In the genomic region with DNA sequence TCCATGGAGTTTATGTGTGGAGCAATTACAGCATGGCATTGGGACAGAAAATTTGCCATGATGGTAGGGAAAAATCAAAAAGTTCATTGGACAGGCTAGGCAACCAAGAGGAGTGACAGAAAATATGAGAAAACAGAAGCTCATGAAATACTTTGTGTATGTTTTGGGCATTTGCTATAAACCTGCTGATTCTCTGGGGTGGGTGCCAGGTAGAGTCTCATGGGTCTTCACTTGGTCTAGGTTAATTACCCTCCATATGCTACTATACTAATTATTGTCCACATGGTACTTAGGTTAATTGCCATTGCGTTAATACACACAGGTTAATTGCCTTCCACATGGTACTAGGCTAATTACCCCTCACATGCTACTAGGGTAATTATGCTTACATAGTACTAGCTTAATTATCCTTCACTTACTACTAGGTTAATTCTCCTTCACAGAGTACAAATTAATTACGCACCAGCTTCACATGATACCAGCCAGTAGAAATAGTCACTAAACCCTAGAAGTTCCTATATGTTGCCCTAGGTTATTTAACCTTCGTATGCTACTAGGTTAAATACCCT, we compare ENCODE assay signal across 29 mouse cellular contexts.
DNase-seq lines count a peak whose midpoint lies in the region; ATAC-seq and TF ChIP-seq lines count a peak whose summit lies in the region.
"Had no signal": no experiment of that assay in that cellular context is flagged by ENCODE, and none has a peak within 500 bp of the region (broad histone marks: within the 10 kb centered on the region; RNA-seq: fewer than 3 reads in every experiment).

No protein-coding gene starts in this region.

- TF ChIP-seq POLR2A in brain, embryonic 14.5 days (IDR thresholded peaks at IDR 0.05; ENCODE audit: borderline replicate concordance, extremely low read depth, insufficient read depth, insufficient read length, poor library complexity, severe bottlenecking), result no peak

- DNase-seq in cerebellum, postnatal 10 days, result peak; percentile 61 to 73
- no peak for DNase-seq in cerebellum, postnatal 25 days
- peak; percentile 2 for DNase-seq in hindbrain, postnatal 0 days (ENCODE audit: low spot score)
- DNase-seq in hindbrain, embryonic 10.5 days (ENCODE audit: low spot score), result no peak
- peak; percentile 27 for DNase-seq in brain, embryonic 14.5 days (ENCODE audit: low read depth)
- DNase-seq: adrenal gland, adult 2 months; adrenal gland, postnatal 36 days; cerebellum, adult 2 months; gastrocnemius, adult 2 months; gastrocnemius, postnatal 36 days; heart, adult 18-20 months; heart, postnatal 4 days; kidney, adult 18-20 months; kidney, postnatal 25 days; right cerebral cortex, postnatal 25 days; spleen, adult 18-20 months; thymus, postnatal 14 days had no signal

- no peaks in the 10 kb centered on the region for H3K27me3 ChIP-seq in forebrain, embryonic 13.5 days
- no peaks in the 10 kb centered on the region for H3K27me3 ChIP-seq in forebrain, embryonic 16.5 days (replicated peaks; ENCODE audit: control insufficient read depth, insufficient read depth, low read length)
- no peaks in the 10 kb centered on the region for H3K27me3 ChIP-seq in hindbrain, postnatal 0 days (ENCODE audit: insufficient read depth, low read length)
- H3K27me3 ChIP-seq in hindbrain, embryonic 10.5 days (ENCODE audit: insufficient read depth, poor library complexity, severe bottlenecking), result no peaks in the 10 kb centered on the region
- H3K27me3 ChIP-seq: CH12.LX; heart, embryonic 12.5 days; kidney, embryonic 15.5 days; limb, embryonic 13.5 days; lung, embryonic 15.5 days had no signal

- no peaks in the 10 kb centered on the region for H3K36me3 ChIP-seq in forebrain, embryonic 13.5 days (ENCODE audit: poor library complexity, severe bottlenecking)
- H3K36me3 ChIP-seq in forebrain, embryonic 16.5 days (ENCODE audit: control insufficient read depth, insufficient read depth), result no peaks in the 10 kb centered on the region
- H3K36me3 ChIP-seq in hindbrain, postnatal 0 days (ENCODE audit: insufficient read depth, low read length), result no peaks in the 10 kb centered on the region
- H3K36me3 ChIP-seq in hindbrain, embryonic 10.5 days, result no peaks in the 10 kb centered on the region
- H3K36me3 ChIP-seq: heart, embryonic 12.5 days; kidney, embryonic 15.5 days; limb, embryonic 13.5 days; lung, embryonic 15.5 days; midbrain, embryonic 10.5 days had no signal

- no peaks in the 10 kb centered on the region for H3K9me3 ChIP-seq in forebrain, embryonic 13.5 days (replicated peaks)
- no peaks in the 10 kb centered on the region for H3K9me3 ChIP-seq in forebrain, embryonic 16.5 days (ENCODE audit: control insufficient read depth, low read length)
- H3K9me3 ChIP-seq in hindbrain, postnatal 0 days (ENCODE audit: low read length), result no peaks in the 10 kb centered on the region
- no peaks in the 10 kb centered on the region for H3K9me3 ChIP-seq in hindbrain, embryonic 10.5 days
- H3K9me3 ChIP-seq: heart, embryonic 12.5 days; kidney, embryonic 15.5 days; limb, embryonic 13.5 days; lung, embryonic 15.5 days; midbrain, embryonic 10.5 days had no signal

- no peak overlapping the region for H3K4me2 ChIP-seq in forebrain, embryonic 13.5 days
- no peak overlapping the region for H3K4me2 ChIP-seq in forebrain, embryonic 16.5 days (ENCODE audit: low read length)
- no peak overlapping the region for H3K4me2 ChIP-seq in hindbrain, postnatal 0 days (ENCODE audit: low read depth, low read length)
- H3K4me2 ChIP-seq: heart, embryonic 12.5 days; kidney, embryonic 15.5 days; limb, embryonic 13.5 days; liver, embryonic 11.5 days; lung, embryonic 15.5 days had no signal

- no peak overlapping the region for H3K27ac ChIP-seq in forebrain, embryonic 13.5 days
- no peak overlapping the region for H3K27ac ChIP-seq in forebrain, embryonic 16.5 days (ENCODE audit: low read length)
- no peak overlapping the region for H3K27ac ChIP-seq in hindbrain, postnatal 0 days
- no peak overlapping the region for H3K27ac ChIP-seq in hindbrain, embryonic 10.5 days
- H3K27ac ChIP-seq: gastrocnemius, adult 2 months; kidney, embryonic 15.5 days; limb, embryonic 13.5 days; lung, embryonic 15.5 days; midbrain, embryonic 10.5 days had no signal

- H3K4me3 ChIP-seq in forebrain, embryonic 13.5 days, result no peak overlapping the region
- H3K4me3 ChIP-seq in forebrain, embryonic 16.5 days (replicated peaks; ENCODE audit: low read length), result no peak overlapping the region
- no peak overlapping the region for H3K4me3 ChIP-seq in hindbrain, postnatal 0 days (ENCODE audit: low read length)
- H3K4me3 ChIP-seq in hindbrain, embryonic 10.5 days, result no peak overlapping the region
- H3K4me3 ChIP-seq: gastrocnemius, adult 2 months; heart, embryonic 12.5 days; kidney, embryonic 15.5 days; limb, embryonic 13.5 days; lung, embryonic 15.5 days; midbrain, embryonic 10.5 days; myocyte had no signal

- no peaks in the 10 kb centered on the region for H3K4me1 ChIP-seq in forebrain, embryonic 13.5 days
- H3K4me1 ChIP-seq in forebrain, embryonic 16.5 days (replicated peaks; ENCODE audit: control insufficient read depth, insufficient read depth, low read length), result no peaks in the 10 kb centered on the region
- H3K4me1 ChIP-seq in hindbrain, postnatal 0 days (ENCODE audit: insufficient read depth, low read length), result no peaks in the 10 kb centered on the region
- H3K4me1 ChIP-seq in hindbrain, embryonic 10.5 days (replicated peaks), result no peaks in the 10 kb centered on the region
- H3K4me1 ChIP-seq: heart, embryonic 12.5 days; kidney, embryonic 15.5 days; limb, embryonic 13.5 days; lung, embryonic 15.5 days; midbrain, embryonic 10.5 days had no signal

- H3K9ac ChIP-seq in forebrain, embryonic 13.5 days, result no peak overlapping the region
- no peak overlapping the region for H3K9ac ChIP-seq in forebrain, embryonic 16.5 days (replicated peaks; ENCODE audit: low read depth, low read length)
- H3K9ac ChIP-seq in hindbrain, postnatal 0 days (replicated peaks; ENCODE audit: low read length), result no peak overlapping the region
- H3K9ac ChIP-seq: heart, embryonic 12.5 days; kidney, embryonic 15.5 days; limb, embryonic 13.5 days; lung, embryonic 15.5 days had no signal

- TF ChIP-seq CTCF in hindbrain, postnatal 0 days (IDR thresholded peaks at IDR 0.05; ENCODE audit: low read depth), result no peak
- no peak for TF ChIP-seq CTCF in brain, embryonic 14.5 days (IDR thresholded peaks at IDR 0.05; ENCODE audit: borderline replicate concordance, extremely low read depth, insufficient read depth, insufficient read length)

- peak; percentile 43; the same call in 1 of the 2 replicates for ATAC-seq in forebrain, embryonic 13.5 days
- ATAC-seq in forebrain, embryonic 16.5 days, result no peak
- 0 out of 2 replicates have a peak, but pooled peaks have one; percentile 38 for ATAC-seq in hindbrain, postnatal 0 days
- ATAC-seq: activated CD4-positive, CD25-positive, alpha-beta regulatory T cell, adult 4 months; midbrain, embryonic 16.5 days had no signal

- WGBS in forebrain, embryonic 13.5 days, result 69% methylated on average over 3 of the region's 3 CpGs
- WGBS in forebrain, embryonic 16.5 days, result 70% methylated on average over 3 of the region's 3 CpGs
- whole genome bisulfite sequencing in hindbrain, postnatal 0 days, result 67% methylated on average over 3 of the region's 3 CpGs
- WGBS in hindbrain, embryonic 10.5 days, result 88% methylated on average over 3 of the region's 3 CpGs

Comparison
In these comparisons a context has a peak if more than half of its experiments do, and no peak if none do; other contexts are left out.
1. DNase-seq: peak in cerebellum, postnatal 10 days (2 of 2), hindbrain, postnatal 0 days (single experiment) and brain, embryonic 14.5 days (single experiment); none in cerebellum, postnatal 25 days (0 of 2) and hindbrain, embryonic 10.5 days (single experiment).